Mouse (Mus musculus) hindbrain, embryonic 12.5 days (tissue): ENCODE data around the gene Hist3h2a. TPM values are rescaled to one million over a fixed set of nuclear protein-coding genes. Genes with fewer than 3 reads are reported as not detected.

Experiments
- ATAC-seq: fragments of 200-750 bp; cut with Nextera tagmentation; 2 replicates; pipeline ENCODE4 v1.8.0; 2017; ENCODE audit warnings: moderate TSS enrichment; ENCODE audit not compliant: low FRiP score
- H3K27ac ChIP-seq: fragments of 300-500 bp; sonication (generic); 2 replicates; pipeline ENCODE4 v1.5.1; 2016; ENCODE audit warnings: mild to moderate bottlenecking
- H3K27me3 ChIP-seq: fragments of 300-500 bp; sonication (generic); 2 replicates; pipeline ENCODE4 v1.6.1; 2016; ENCODE audit warnings: mild to moderate bottlenecking
- H3K36me3 ChIP-seq: fragments of 300-500 bp; sonication (generic); 2 replicates; pipeline ENCODE4 v1.6.1; 2016; ENCODE audit warnings: mild to moderate bottlenecking
- H3K4me1 ChIP-seq: fragments of 300-500 bp; sonication (generic); 2 replicates; pipeline ENCODE4 v1.6.1; 2016
- H3K4me2 ChIP-seq: fragments of 300-500 bp; sonication (generic); replicated peaks from 2 replicates; pipeline ENCODE4 v1.6.1; 2016; ENCODE audit warnings: mild to moderate bottlenecking
- H3K4me3 ChIP-seq: fragments of 300-500 bp; sonication (generic); 2 replicates; pipeline ENCODE4 v1.5.1; 2016; ENCODE audit warnings: mild to moderate bottlenecking
- H3K9ac ChIP-seq: fragments of 300-500 bp; sonication (generic); 2 replicates; pipeline ENCODE4 v1.6.1; 2016; ENCODE audit warnings: mild to moderate bottlenecking, moderate library complexity
- H3K9me3 ChIP-seq: fragments of 300-500 bp; sonication (generic); replicated peaks from 2 replicates; pipeline ENCODE4 v1.6.1; 2016; ENCODE audit warnings: mild to moderate bottlenecking
- WGBS: fragments of 180-500 bp; shearing (Covaris S2); methylation state at CpG from one replicate; pipeline ENCODE4 v1.1.7; 2016; 5-methylcytosine and 5-hydroxymethylcytosine counted together
- microRNA-seq: library from miRNA; unstranded; fragments of <30 nt; microRNA quantifications from one replicate; pipeline ENCODE4, GENCODE M21; 2017
- polyA plus RNA-seq: library from polyadenylated mRNA; unstranded; fragments of >200 nt; fragmentation: Nextera tagmentation; extraction: Ambion mirVana; gene quantifications from 2 replicates; pipeline ENCODE4 v1.2.1, GENCODE M21; 2016

Gene Hist3h2a
- polyA plus RNA-seq, 1 experiment from 2014 or later: 90.1 TPM

- Histone ChIP-seq H3K9me3 (no peaks in the 10 kb centered on the region), H3K27ac (no peak overlapping the region), H3K4me2 (no peak overlapping the region), H3K4me3 (no peak overlapping the region), H3K9ac (no peak overlapping the region), H3K36me3 (no peaks in the 10 kb centered on the region), H3K4me1 (no peaks in the 10 kb centered on the region), H3K27me3 (0 out of 2 replicates have a peak, but pooled peaks cover under 1% of the 10 kb centered on the region)
- no peak for ATAC-seq
- 78% methylated on average over 7 of the region's 7 CpGs for WGBS
Observed at GRCm38 (mm10) chr11:59002327-59003079, 48.0 kb downstream of the Hist3h2a start.

Small RNA genes lying within 50 kb of the gene (microRNA-seq; reads per million reads assigned to microRNA genes)
- gene Gm44313: not detected

Other genes with a start within 250 kb of the Hist3h2a start
- gene Olfr318, start 230.7 kb upstream of the Hist3h2a start, polyA plus RNA-seq: not detected in 2 replicates
- gene Olfr317, start 215.5 kb upstream of the Hist3h2a start, polyA plus RNA-seq: 0.10 and 0.12 TPM in 2 replicates
- not detected in 2 replicates for gene Olfr316, start 202.0 kb upstream of the Hist3h2a start, polyA plus RNA-seq
- not detected in 2 replicates for gene Olfr315, start 181.5 kb upstream of the Hist3h2a start, polyA plus RNA-seq
- gene Olfr314, start 171.7 kb upstream of the Hist3h2a start, polyA plus RNA-seq: not detected in 2 replicates
- 7.0 and 10.4 TPM in 2 replicates for gene Fam183b, start 152.7 kb upstream of the Hist3h2a start, polyA plus RNA-seq
- gene Olfr313, start 139.7 kb upstream of the Hist3h2a start, polyA plus RNA-seq: not detected in 2 replicates
- gene Olfr312, start 125.4 kb upstream of the Hist3h2a start, polyA plus RNA-seq: not detected in 2 replicates
- gene Olfr311, start 115.4 kb upstream of the Hist3h2a start, polyA plus RNA-seq: not detected in 2 replicates
- 18.3 and 19.1 TPM in 2 replicates for gene Gm12258, start 107.5 kb upstream of the Hist3h2a start, polyA plus RNA-seq
- gene 2810021J22Rik, start 87.5 kb upstream of the Hist3h2a start, polyA plus RNA-seq: 10.2 and 12.0 TPM in 2 replicates
- 4.9 and 7.0 TPM in 2 replicates for gene Zfp39, start 50.5 kb upstream of the Hist3h2a start, polyA plus RNA-seq
- not detected in 2 replicates for gene Btnl10, start 36.8 kb upstream of the Hist3h2a start, polyA plus RNA-seq
- 498 and 513 TPM in 2 replicates for gene Rnf187, start 15.8 kb upstream of the Hist3h2a start, polyA plus RNA-seq
- 149 and 154 TPM in 2 replicates for gene Hist3h2ba, start 5.8 kb upstream of the Hist3h2a start, polyA plus RNA-seq
- gene Trim17, start within 50 bp of the Hist3h2a start, polyA plus RNA-seq: 1.2 and 1.5 TPM in 2 replicates
- gene Trim11, start 23.4 kb downstream of the Hist3h2a start, polyA plus RNA-seq: 19.3 and 19.5 TPM in 2 replicates
- gene Obscn, start 181.7 kb downstream of the Hist3h2a start, polyA plus RNA-seq: 0.28 and 0.39 TPM in 2 replicates
- gene Iba57, start 209.1 kb downstream of the Hist3h2a start, polyA plus RNA-seq: 6.6 and 7.5 TPM in 2 replicates
- 0.27 and 0.28 TPM in 2 replicates for gene Gjc2, start 228.5 kb downstream of the Hist3h2a start, polyA plus RNA-seq
- gene Guk1, start 237.5 kb downstream of the Hist3h2a start, polyA plus RNA-seq: 107 and 112 TPM in 2 replicates
- gene Mrpl55, start 247.8 kb downstream of the Hist3h2a start, polyA plus RNA-seq: 76.1 and 84.6 TPM in 2 replicates